ENCODE assay signal across 9 mouse cellular contexts in genomic region chrX:43430581-43430980, GRCm38 (mm10). TPM values are rescaled to one million over a fixed set of nuclear protein-coding genes. Genes with fewer than 3 reads are reported as not detected.
A peak's percentile ranks its signal among the peaks of the same experiment; 100 is the strongest.
DNase-seq lines count a peak whose midpoint lies in the region; ATAC-seq and TF ChIP-seq lines count a peak whose summit lies in the region.
"Had no signal": no experiment of that assay in that cellular context is flagged by ENCODE, and none has a peak within 500 bp of the region (broad histone marks: within the 10 kb centered on the region; RNA-seq: fewer than 3 reads in every experiment).

No protein-coding gene starts in this region.

- no peak overlapping the region for H3K27ac ChIP-seq in kidney, embryonic 14.5 days (ENCODE audit: low read depth, low read length)
- peak overlapping the region; percentile 14; the same call in 1 of the 2 replicates for H3K27ac ChIP-seq in forebrain, embryonic 14.5 days (ENCODE audit: low read depth, low read length)

- H3K9me3 ChIP-seq in kidney, embryonic 14.5 days (ENCODE audit: control insufficient read depth, low read length) = no peaks in the 10 kb centered on the region
- H3K9me3 ChIP-seq in forebrain, embryonic 14.5 days (replicated peaks; ENCODE audit: control insufficient read depth, low read length) = no peaks in the 10 kb centered on the region

- H3K4me1 ChIP-seq in kidney, embryonic 14.5 days (ENCODE audit: control insufficient read depth, insufficient read depth, low read length) = no peaks in the 10 kb centered on the region
- no peaks in the 10 kb centered on the region for H3K4me1 ChIP-seq in forebrain, embryonic 14.5 days (ENCODE audit: control insufficient read depth, insufficient read depth, low read length)

- peaks cover 4% of the 10 kb centered on the region; the same call in 1 of the 2 replicates for H3K27me3 ChIP-seq in kidney, embryonic 14.5 days (ENCODE audit: control insufficient read depth, insufficient read depth, low read length)
- no peaks in the 10 kb centered on the region for H3K27me3 ChIP-seq in forebrain, embryonic 14.5 days (replicated peaks; ENCODE audit: control insufficient read depth, insufficient read depth, low read length)

- no peak for TF ChIP-seq POLR2A in brain, embryonic 14.5 days (IDR thresholded peaks at IDR 0.05; ENCODE audit: borderline replicate concordance, extremely low read depth, insufficient read depth, insufficient read length, poor library complexity, severe bottlenecking)

- peak; percentile 29; the same call in 1 of the 2 replicates for TF ChIP-seq CTCF in brain, embryonic 14.5 days (IDR thresholded peaks at IDR 0.05; ENCODE audit: borderline replicate concordance, extremely low read depth, insufficient read depth, insufficient read length)

- peak overlapping the region; percentile 26 for H3K4me3 ChIP-seq in kidney, embryonic 14.5 days (ENCODE audit: low read length)
- peak overlapping the region; percentile 37 for H3K4me3 ChIP-seq in forebrain, embryonic 14.5 days (ENCODE audit: low read depth, low read length)

- 18% methylated on average over 11 of the region's 11 CpGs for WGBS in kidney, embryonic 14.5 days
- 22% methylated on average over 11 of the region's 11 CpGs for WGBS in forebrain, embryonic 14.5 days

- no peak overlapping the region for H3K9ac ChIP-seq in kidney, embryonic 14.5 days (ENCODE audit: low read depth, low read length)
- H3K9ac ChIP-seq in forebrain, embryonic 14.5 days (ENCODE audit: low read length) = peak overlapping the region; percentile 53

- H3K4me2 ChIP-seq in kidney, embryonic 14.5 days (replicated peaks; ENCODE audit: low read depth, low read length) = peak overlapping the region; percentile 56
- peak overlapping the region; percentile 64 for H3K4me2 ChIP-seq in forebrain, embryonic 14.5 days (ENCODE audit: low read length)

- H3K36me3 ChIP-seq in kidney, embryonic 14.5 days (ENCODE audit: control insufficient read depth, insufficient read depth, low read length) = no peaks in the 10 kb centered on the region
- H3K36me3 ChIP-seq in forebrain, embryonic 14.5 days (ENCODE audit: control insufficient read depth, insufficient read depth, low read length) = no peaks in the 10 kb centered on the region

- DNase-seq in kidney, adult 18-20 months = no peak
- DNase-seq in brain, embryonic 14.5 days (ENCODE audit: low read depth) = peak; percentile 81
- DNase-seq in forebrain, embryonic 14.5 days (ENCODE audit: low spot score) = peak; percentile 65
- DNase-seq in mesoderm, embryonic 11.5 days (ENCODE audit: low read depth, low spot score) = peak; percentile 31
- no peak for DNase-seq in adrenal gland, adult 2 months
- no peak for DNase-seq in adrenal gland, adult 18-20 months (ENCODE audit: low spot score in 2 of 2)

- peak; percentile 63; the same call in 1 of the 2 replicates for ATAC-seq in kidney, embryonic 14.5 days (ENCODE audit: low FRiP score, low TSS enrichment)
- ATAC-seq in forebrain, embryonic 14.5 days = peak; percentile 57
- ATAC-seq in monocyte, adult 5-6 weeks (replicated peaks; ENCODE audit: insufficient number of reproducible peaks, low FRiP score, low TSS enrichment, poor library complexity, severe bottlenecking) = no peak

RNA-seq across cellular contexts. Expression of gene Tenm1, which starts 1.7 kb away (rescaled TPM):
- 1.1 TPM in 2 replicates for polyA plus RNA-seq in kidney, embryonic 14.5 days (2014; fragmentation: Nextera tagmentation; extraction: Ambion mirVana)
- 14.1 and 21.3 TPM in 2 replicates for polyA plus RNA-seq in brain, embryonic 14.5 days (2012; rRNA removed)
- polyA plus RNA-seq in forebrain, embryonic 14.5 days (2014; fragmentation: Nextera tagmentation; extraction: Ambion mirVana) = 10.0 and 14.7 TPM in 2 replicates
- total RNA-seq in monocyte, adult 5-6 weeks (2017) = not detected in 3 replicates
- under 1 TPM; 0.28 to 0.43 TPM for total RNA-seq in adrenal gland, adult 2 months (2021)
- polyA plus RNA-seq in adrenal gland, adult 2 months (2012; rRNA removed) = 0.01 TPM in 1 of 2 replicates, not detected in the other
- total RNA-seq in adrenal gland, adult 18-20 months (2021) = under 1 TPM; 0.54 to 0.99 TPM
- total RNA-seq: MEL had no signal

Comparison
In these comparisons a context has a peak if more than half of its experiments do, and no peak if none do; other contexts are left out.
1. DNase-seq: peak in brain, embryonic 14.5 days (single experiment), forebrain, embryonic 14.5 days (single experiment) and mesoderm, embryonic 11.5 days (single experiment); none in kidney, adult 18-20 months (single experiment), adrenal gland, adult 2 months (single experiment) and adrenal gland, adult 18-20 months (0 of 2).